Mouse (Mus musculus) hindlimb bud, embryonic 11.5 days (tissue): ENCODE results near the gene Mapk1ip1.

Experiments used
- DNase-seq: peaks from one replicate; pipeline ENCODE4 v3.0.0-alpha.2; 2012; ENCODE audit warnings: low read depth, low spot score; ENCODE audit errors: extremely low spot score

Mapk1ip1 gene

DNA sequence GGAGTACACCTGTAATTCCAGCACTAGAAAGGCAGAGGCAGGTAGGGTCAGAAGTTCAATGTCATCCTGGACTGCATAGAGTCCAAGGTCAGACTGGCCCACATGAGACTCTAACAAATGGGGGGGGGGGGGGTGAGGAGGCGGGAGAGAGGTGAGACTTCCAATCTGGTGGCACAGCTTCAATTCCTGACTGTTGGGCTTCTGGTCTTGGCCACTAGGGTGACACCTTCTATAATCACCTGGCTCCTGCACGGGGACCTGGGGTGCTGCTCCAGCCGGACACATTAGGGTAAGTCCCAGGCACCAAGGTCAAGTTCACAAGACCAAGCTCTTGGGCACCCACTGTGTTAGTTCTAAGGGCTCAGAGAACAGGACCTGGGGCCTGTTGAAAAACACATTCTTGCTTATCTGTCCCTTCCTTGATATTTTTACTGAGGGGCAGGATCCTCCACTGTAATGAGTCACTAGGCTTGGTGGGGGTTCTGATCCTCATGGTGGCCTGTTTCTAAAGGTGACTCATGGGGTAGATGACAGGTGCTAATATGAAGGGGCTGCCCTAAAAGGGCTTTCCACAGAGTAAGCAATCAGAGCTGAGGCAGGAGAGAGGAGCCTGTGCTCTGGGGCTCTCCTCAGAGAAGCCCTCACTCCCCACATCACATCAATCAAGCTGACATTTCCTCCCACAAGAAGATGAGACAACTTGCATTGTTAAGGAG lies 4.5 kb downstream of the Mapk1ip1 start:
- no peak for DNase-seq

DNA sequence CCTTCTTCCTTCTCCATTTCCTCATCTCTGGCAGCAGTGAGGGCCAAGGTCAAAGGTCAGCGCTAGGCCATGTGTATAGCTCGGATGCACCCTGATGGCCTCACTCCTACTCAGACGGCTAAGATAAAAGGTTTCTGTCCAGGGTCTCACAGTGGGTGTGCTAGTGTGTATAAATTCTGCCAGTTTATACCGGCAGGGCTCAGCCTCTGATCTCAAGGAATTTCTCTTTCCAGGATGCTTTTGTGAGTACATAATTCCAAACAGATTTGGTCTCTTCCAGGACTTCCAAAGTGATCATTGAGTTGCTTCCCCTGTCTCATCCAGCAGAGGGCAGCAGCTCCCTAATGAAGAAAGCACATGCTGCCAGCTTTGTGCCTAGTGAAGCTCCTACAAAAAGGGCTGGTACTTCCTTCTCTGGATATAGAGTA lies 5.5 kb downstream of the Mapk1ip1 start:
- peak; percentile 80 for DNase-seq

DNA sequence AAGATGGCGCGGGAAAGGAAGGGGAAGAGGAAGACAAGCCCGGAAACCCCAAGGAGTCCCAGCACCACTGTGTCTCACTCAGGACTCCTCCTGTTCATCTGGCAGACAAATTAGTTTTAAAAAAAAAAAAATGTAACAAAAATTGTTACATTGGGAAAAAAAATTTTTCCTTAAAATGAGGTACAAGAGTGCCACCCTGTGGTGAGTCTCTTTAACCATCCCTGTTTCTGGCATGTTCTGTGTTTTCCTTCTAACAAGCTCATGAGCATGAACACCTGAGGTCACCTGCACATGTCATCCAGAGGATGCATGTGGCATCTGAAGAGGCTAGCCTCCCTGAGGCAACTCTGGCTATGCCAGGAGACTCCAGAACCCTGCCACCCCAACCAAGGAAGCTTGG lies 11.0 kb downstream of the Mapk1ip1 start:
- DNase-seq: no peak

DNA sequence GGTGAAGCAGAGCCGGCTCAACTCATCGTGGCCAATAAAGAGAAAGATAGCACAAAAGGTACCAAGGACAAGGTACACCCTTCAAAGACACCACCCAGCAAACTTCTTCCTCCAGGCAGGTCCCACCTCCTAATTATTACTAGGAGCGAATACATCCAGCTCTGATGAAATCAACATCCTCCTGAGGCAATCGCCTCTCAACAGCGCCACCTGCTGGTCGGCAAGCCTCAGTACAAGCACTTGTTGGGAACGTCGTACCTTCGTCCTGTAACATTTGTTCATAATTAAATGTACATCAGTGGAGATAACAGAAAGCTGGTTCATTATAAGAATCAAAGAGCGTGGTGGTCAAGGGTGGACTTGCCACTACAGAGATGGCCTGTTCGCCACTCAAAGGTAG lies 18.3 kb downstream of the Mapk1ip1 start:
- peak; percentile 39 for DNase-seq

DNA sequence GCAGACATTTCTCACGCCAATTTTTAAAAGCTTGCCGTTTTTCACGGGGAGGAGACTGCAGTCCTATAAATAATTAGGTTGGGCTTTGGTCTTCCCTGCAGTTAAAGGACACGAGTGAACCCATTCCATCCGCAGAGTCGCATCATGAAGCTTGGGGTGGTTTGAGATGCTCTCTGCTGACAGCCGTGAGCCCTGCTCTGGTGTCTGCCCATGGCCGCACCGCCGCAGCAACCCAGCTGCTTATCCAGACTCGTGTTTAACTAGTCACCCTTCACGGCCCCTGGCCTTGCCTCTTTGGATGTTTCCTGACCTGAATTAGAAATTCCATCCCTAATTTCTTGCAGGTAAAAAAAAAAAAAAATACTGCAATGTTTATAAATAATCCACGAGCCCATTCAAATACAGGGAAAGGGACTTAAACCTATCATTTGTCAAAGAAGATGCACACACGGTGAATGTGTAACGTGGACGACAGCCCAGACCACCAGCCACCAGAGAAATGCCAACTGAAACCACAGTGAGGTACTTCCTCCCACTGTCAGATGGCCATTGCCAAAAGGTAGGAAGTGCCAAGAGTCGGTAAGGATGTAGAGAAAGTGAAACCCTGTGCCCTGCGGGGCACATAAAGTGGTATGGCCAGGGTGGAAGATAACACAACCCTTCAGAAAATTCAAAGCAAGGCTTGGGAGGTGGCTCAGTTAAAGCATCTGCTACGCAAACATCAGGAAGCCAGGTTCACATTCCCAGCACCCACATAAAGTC lies 20.9 kb downstream of the Mapk1ip1 start:
- DNase-seq: no peak

DNA sequence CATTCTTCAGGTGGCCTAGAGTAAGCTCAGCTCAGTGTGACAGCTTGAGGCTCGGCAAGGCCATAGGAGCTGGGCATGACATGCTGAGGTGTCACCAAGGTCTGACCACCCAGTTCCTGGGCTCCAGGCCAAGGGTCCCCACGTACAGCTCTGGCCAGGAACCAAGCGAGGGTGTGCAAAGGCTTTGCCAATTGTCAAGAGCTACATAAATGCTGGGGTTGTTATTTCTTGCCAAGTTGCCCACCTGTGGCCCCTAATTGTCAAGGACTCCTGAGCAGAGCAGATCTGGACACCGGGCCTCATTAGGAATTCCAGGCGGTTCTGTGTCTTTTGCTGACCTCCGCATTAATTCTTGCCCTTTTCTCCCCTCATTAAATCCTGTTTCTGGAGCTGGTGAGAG lies 21.6 kb downstream of the Mapk1ip1 start:
- DNase-seq: no peak

DNA sequence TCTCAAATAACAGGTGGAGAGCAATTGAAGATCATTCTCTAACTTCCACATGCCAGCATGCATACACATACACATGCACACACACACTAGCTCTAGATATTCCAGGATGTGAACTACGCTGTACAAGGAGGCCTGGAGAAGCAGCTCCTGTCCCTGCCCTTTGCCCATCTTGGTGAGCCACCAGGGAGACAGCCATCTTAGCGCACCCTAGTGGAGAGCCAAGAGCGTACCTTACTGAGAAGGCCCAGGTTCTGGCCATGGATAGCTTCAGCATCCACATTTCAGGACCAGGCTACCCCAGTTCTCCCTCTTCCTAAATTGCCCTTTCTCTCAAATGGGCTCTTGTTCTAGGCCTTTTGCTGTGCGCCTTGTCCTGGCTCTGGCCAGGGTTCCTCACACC lies 27.8 kb downstream of the Mapk1ip1 start:
- DNase-seq: no peak

DNA sequence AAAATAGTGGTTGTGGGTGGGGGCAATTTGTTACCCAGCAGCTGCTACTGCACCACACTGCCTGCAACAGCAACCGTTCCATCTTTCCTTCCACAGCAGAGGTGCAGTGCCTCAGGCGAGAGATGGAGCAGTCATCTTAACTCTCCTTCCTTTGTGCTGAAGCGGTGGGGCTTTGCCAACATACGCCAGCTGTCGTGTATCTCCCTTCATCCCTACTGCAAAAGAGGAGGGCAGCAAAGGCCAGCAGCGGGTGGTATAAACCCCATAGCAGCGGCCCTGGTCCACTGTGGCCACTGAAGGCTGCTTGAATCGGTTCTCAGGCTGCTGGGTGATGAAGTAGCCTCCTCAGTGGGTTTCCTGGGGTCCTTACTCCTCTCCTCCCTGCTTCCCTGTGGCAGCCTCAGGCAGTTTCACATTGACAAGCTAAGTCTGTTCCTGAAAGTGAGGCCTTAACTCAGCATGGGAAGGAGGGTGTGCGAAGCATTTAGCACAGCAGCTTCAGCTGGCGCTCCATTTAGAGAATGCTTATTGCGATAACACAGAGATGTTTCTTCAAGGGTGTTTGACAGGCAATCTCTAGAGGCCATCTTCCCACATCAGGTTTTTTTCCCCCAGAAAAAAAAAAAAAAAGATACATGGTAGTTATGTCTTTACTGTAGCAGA lies 32.7 kb downstream of the Mapk1ip1 start:
- DNase-seq: no peak

DNA sequence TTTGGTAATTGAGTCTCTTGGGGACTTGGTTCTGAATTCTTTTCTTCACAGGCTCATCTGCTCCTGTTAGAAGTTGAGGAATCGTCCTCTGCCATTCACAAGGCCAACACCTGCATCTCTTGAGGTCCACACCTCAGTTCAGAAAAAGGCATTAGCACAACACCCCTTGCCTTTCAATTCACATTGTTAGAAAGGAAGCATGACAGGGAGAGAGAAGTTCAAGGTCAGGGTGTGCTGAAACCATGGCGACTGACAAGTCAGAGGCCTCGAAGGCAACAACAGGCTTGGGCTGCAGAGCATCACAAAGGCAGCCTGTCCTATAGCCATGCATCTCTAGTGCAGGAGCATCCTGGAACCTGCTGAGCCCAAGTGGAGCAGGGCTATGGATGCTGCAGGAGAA lies 38.9 kb downstream of the Mapk1ip1 start:
- no peak for DNase-seq

DNA sequence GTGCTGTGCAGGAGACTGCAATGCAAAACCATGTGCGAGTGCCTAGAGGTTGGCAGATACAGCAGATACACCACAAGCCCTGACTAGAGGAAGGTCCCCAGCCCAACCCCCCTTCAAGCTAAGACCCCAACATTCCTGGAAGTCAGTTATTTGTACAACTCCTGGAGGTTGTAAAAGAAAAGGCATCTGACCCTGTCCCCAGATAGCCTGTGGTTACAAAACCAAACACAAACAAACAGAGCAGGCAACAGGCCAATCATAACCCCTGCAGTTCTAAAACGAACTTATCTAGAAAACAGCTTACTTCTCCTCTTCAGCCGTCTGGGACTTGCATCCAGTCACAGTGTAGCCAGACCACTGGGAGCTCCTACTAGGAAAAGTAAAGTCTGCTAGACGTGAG lies 42.7 kb downstream of the Mapk1ip1 start:
- DNase-seq: no peak

DNA sequence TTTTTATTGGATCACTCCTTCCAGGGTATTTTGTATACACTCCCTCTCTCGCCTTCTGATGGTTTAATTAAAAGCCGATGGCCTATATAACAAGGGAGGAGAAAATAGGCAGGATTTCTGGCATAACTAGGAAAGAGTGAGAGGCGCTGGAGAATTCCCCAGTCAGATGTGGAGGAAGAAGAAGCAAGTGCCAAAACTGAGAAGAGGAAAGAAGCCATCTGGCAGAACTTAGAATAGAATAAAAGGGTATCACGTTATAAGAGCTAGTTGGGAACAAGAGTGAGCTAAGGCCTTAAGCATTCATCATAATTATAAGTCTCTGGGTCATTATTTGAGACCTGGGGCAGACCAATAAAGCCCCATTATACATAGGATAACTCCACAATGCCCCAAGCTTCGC lies 58.0 kb downstream of the Mapk1ip1 start:
- no peak for DNase-seq
